Mouse (Mus musculus) hematopoietic stem cell, adult 5-6 weeks (primary cell): ENCODE data around the gene Ehmt2. TPM values are rescaled to one million over a fixed set of nuclear protein-coding genes. Genes with fewer than 3 reads are reported as not detected.
"Not testable (repeated sequence)": the region's sequence is repeated elsewhere in the genome, so short reads cannot be mapped to it uniquely, and the experiment has no call there.

ENCODE experiments used
- ATAC-seq, 2 experiments: fragments of 125-278 bp in 1 of 2; replicated peaks in 1 of 2; 2 replicates each; pipeline ENCODE4 v1.8.0; 2016 to 2017; ENCODE audit warnings: inconsistent platforms in 2 of 2, mild to moderate bottlenecking in 2 of 2, moderate number of reproducible peaks in 2 of 2, low read depth in 1 of 2, moderate TSS enrichment in 1 of 2; ENCODE audit not compliant: low FRiP score in 2 of 2, poor library complexity in 2 of 2, severe bottlenecking in 2 of 2, insufficient read depth in 1 of 2, low TSS enrichment in 1 of 2
- total RNA-seq: library from RNA; stranded (forward); fragments of 172-1452, 232-1000 nt; gene quantifications from 2 replicates; pipeline ENCODE4 v1.2.3, GENCODE M21; 2017

The Ehmt2 gene
- total RNA-seq, 1 experiment from 2014 or later: 109 TPM

GRCm38 (mm10) chr17:34943128-34943815 is 45.0 kb downstream of the Ehmt2 start:
- no peak for ATAC-seq

DNA sequence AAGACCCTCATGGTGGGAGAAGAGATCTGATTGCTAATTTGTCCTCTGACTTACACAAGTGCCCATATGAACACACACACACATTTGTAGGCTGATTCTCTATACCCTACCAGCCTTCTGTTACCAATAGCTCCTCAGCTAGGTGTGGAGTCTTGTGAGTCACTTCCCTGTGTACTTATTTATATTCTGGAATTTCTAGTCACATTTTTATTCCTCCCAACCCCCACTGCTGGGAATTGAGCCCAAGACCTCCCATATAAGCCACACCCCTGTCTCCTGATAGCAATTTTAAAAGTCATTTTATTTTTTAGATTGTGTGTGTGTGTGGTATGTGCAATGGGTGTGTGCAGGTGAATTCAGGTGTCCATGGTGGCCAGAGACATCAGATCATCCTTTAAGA is 46.1 kb downstream of the Ehmt2 start:
- ATAC-seq: no peak

- no peak for ATAC-seq
Observed at GRCm38 (mm10) chr17:34946486-34947140, 48.3 kb downstream of the Ehmt2 start.

GRCm38 (mm10) chr17:34947606-34948005 is 49.3 kb downstream of the Ehmt2 start:
- no peak for ATAC-seq

DNA sequence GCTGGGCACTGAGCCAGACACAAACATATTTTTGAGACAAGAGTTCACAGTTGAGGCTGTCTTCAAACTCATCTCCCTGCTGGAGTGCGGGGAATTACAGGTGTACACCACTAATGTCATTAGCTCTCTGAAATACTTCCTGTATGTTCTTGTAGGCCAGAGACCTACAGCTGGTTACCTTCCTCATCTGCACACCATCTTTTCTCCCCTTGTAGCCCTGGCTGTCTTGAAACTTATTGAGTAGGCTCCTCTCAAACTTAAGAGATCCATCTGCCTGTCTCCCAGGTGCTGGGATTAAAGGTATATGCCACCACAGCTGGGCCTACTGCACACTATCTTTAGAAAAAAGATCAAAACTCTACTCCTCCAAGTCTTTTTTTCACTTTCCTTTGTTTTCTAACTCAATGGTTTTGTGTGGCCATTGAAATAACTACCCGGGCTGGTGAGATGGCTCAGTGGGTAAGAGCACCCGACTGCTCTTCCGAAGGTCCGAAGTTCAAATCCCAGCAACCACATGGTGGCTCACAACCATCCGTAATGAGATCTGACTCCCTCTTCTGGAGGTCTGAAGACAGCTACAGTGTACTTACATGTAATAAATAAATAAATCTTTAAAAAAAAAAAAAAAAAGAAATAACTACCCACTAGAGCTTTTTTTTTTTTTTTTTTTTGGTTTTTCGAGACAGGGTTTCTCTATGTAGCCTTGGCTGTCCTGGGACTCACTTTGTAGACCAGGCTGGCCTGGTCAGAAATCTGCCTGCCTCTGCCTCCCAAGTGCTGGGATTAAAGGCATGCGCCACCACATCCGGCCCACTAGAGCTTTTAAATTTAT is 50.7 kb downstream of the Ehmt2 start:
- ATAC-seq: not testable (repeated sequence)

- ATAC-seq: no peak
Observed at GRCm38 (mm10) chr17:34949553-34949969, 51.3 kb downstream of the Ehmt2 start.

- no peak for ATAC-seq
Observed at GRCm38 (mm10) chr17:34950514-34951455, 52.5 kb downstream of the Ehmt2 start.

GRCm38 (mm10) chr17:34951636-34952377 is 53.5 kb downstream of the Ehmt2 start:
- peak in 1 of 2 experiments; percentile 4; a peak in 1 of 4 replicates for ATAC-seq

- peak; percentile 78 to 82 for ATAC-seq
Observed at GRCm38 (mm10) chr17:34952378-34953040, 54.2 kb downstream of the Ehmt2 start.

- ATAC-seq: no peak
Observed at GRCm38 (mm10) chr17:34953258-34953657, 55.0 kb downstream of the Ehmt2 start.

DNA sequence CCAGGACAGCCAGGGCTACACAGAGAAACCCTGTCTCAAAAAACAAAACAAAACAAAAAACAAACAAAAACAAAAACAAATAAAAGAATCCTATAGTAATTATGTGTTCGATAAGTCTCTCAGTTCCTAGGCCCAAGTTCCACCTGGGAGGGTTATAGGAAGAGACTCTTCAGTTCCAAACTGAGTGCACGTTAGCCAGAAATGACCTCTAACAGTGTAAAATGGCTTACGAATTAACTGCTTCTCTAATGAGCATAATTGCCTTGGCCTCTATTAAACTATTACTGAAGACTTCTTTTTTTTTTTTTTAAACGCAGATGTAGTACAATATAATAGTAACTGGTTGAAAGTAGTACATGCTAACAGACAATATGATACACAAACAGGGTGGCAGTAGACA is 55.6 kb downstream of the Ehmt2 start:
- no peak for ATAC-seq

- ATAC-seq: no peak
Observed at GRCm38 (mm10) chr17:34954831-34955230, 56.6 kb downstream of the Ehmt2 start.

DNA sequence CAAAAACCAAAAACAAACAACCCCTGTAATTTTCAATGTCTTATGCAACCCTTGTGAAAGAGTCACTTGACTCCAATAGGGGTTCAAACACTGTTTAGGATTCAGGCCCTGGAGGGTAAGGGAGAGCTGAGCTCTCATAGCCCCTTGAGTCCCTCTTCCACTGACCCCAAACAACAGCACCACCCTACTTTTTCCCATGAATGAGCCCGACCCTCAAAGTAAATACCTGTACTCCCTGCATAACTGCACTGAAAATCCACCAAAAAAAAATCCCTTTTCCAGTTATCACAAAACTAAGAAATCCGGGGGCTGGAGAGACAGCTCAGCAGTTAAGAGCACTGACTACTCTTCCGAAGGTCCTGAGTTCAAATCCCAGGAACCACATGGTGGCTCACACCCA is 57.6 kb downstream of the Ehmt2 start:
- no peak for ATAC-seq

GRCm38 (mm10) chr17:34956340-34956739 is 58.1 kb downstream of the Ehmt2 start:
- no peak for ATAC-seq

DNA sequence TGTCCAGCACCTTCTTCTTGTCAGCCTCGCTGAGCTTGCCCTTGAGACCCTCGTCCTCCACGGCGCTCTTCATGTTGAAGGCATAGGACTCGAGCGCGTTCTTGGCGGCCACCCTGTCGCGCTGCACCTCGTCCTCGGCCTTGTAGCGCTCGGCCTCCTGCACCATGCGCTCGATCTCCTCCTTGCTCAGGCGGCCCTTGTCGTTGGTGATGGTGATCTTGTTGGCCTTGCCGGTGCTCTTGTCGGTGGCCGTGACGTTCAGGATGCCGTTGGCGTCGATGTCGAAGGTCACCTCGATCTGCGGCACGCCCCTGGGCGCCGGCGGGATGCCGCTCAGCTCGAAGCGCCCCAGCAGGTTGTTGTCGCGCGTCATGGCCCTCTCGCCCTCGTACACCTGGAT is 59.0 kb downstream of the Ehmt2 start:
- ATAC-seq: not testable (repeated sequence)

DNA sequence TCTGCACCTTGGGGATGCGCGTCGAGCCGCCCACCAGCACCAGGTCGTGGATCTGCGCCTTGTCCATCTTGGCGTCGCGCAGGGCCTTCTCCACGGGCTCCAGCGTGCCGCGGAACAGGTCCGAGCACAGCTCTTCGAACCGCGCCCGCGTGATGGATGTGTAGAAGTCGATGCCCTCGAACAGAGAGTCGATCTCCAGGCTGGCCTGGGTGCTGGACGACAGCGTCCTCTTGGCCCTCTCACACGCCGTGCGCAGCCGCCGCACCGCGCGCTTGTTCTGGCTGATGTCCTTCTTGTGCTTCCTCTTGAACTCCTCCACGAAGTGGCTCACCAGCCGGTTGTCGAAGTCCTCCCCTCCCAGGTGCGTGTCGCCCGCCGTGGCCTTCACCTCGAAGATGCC is 59.7 kb downstream of the Ehmt2 start:
- ATAC-seq: not testable (repeated sequence)
